Mouse (Mus musculus) hindbrain, postnatal 0 days (tissue): ENCODE data around the gene Krt23. TPM values are rescaled to one million over a fixed set of nuclear protein-coding genes. Genes with fewer than 3 reads are reported as not detected.
A peak's percentile ranks its signal among the peaks of the same experiment; 100 is the strongest.

Source experiments
- ATAC-seq: fragments of 200-750 bp; cut with Nextera tagmentation; 2 replicates; pipeline ENCODE4 v1.8.0; 2017; ENCODE audit warnings: mild to moderate bottlenecking, moderate TSS enrichment, moderate library complexity
- DNase-seq: peaks from one replicate; pipeline ENCODE4 v3.0.0-alpha.2; 2015; ENCODE audit warnings: low spot score
- H3K27ac ChIP-seq: fragments of 300-500 bp; sonication (generic); 2 replicates; pipeline ENCODE4 v1.5.1; 2014; ENCODE audit warnings: mild to moderate bottlenecking
- H3K27me3 ChIP-seq: fragments of 300-500 bp; sonication (generic); 2 replicates; pipeline ENCODE4 v1.6.1; 2014; ENCODE audit warnings: low read length, mixed read lengths; ENCODE audit not compliant: insufficient read depth
- H3K36me3 ChIP-seq: fragments of 300-500 bp; sonication (generic); 2 replicates; pipeline ENCODE4 v1.6.1; 2014; ENCODE audit warnings: low read length, mixed read lengths; ENCODE audit not compliant: insufficient read depth
- H3K4me1 ChIP-seq: fragments of 300-500 bp; sonication (generic); 2 replicates; pipeline ENCODE4 v1.6.1; 2014; ENCODE audit warnings: antibody characterized with exemption, low read length, mixed read lengths; ENCODE audit not compliant: insufficient read depth
- H3K4me2 ChIP-seq: fragments of 300-500 bp; sonication (generic); 2 replicates; pipeline ENCODE4 v1.6.1; 2014; ENCODE audit warnings: low read depth, mild to moderate bottlenecking, low read length, moderate library complexity, mixed read lengths
- H3K4me3 ChIP-seq: fragments of 300-500 bp; sonication (generic); 2 replicates; pipeline ENCODE4 v1.5.1; 2014; ENCODE audit warnings: low read length
- H3K9ac ChIP-seq: fragments of 300-500 bp; sonication (generic); replicated peaks from 2 replicates; pipeline ENCODE4 v1.6.1; 2014; ENCODE audit warnings: mild to moderate bottlenecking, low read length, moderate library complexity, mixed read lengths
- H3K9me3 ChIP-seq: fragments of 300-500 bp; sonication (generic); 2 replicates; pipeline ENCODE4 v1.6.1; 2016; ENCODE audit warnings: low read length, mixed read lengths
- CTCF ChIP-seq: IDR thresholded peaks from 2 replicates; pipeline ENCODE4 v1.5.1; 2016; ENCODE audit warnings: antibody characterized with exemption, control low read depth, low read depth
- WGBS: fragments of 180-500 bp; shearing (Covaris S2); extraction: QIAGEN DNeasy Blood & Tissue Kit; methylation state at CpG from one replicate; pipeline ENCODE4 v1.1.7; 2014; 5-methylcytosine and 5-hydroxymethylcytosine counted together
- polyA plus RNA-seq: library from polyadenylated mRNA; unstranded; fragments of >200 nt; fragmentation: Nextera tagmentation; extraction: Ambion mirVana; gene quantifications from 2 replicates; pipeline ENCODE4 v1.2.1, GENCODE M21; 2015
- total RNA-seq: library from RNA; depleted of rRNA; stranded (reverse); fragments of >200 nt; gene quantifications from 2 replicates; pipeline ENCODE4 v1.2.3, GENCODE M21; 2014; rRNA removed

Krt23 gene
- total and polyA plus RNA-seq, 2 experiments from 2014 or later, result 0.41 TPM; not detected in 1

GRCm38 (mm10) chr11:99437972-99438371 lies 55.0 kb downstream of the Krt23 start, which contains the start of gene Krt20:
Gene Krt20 (minus strand): TSS chr11:99438150.
- TF ChIP-seq CTCF, result no peak
- no peak for ATAC-seq
- Histone ChIP-seq H3K36me3 (no peaks in the 10 kb centered on the region), H3K9ac (no peak within 1 kb of the TSS), H3K4me2 (no peak within 1 kb of the TSS), H3K4me1 (no peaks in the 10 kb centered on the region), H3K27me3 (no peaks in the 10 kb centered on the region), H3K9me3 (no peaks in the 10 kb centered on the region), H3K27ac (no peak within 1 kb of the TSS), H3K4me3 (no peak within 1 kb of the TSS)
- WGBS, result 60% methylated on average over 10 of the region's 10 CpGs
- DNase-seq, result no peak

- TF ChIP-seq CTCF, result no peak
- DNase-seq, result no peak
- H3K4me1 ChIP-seq, result no peaks in the 10 kb centered on the region
- H3K27ac ChIP-seq, result no peak overlapping the region
- no peak for ATAC-seq
- H3K36me3 ChIP-seq, result no peaks in the 10 kb centered on the region
- no peak overlapping the region for H3K4me3 ChIP-seq
- WGBS, result 75% methylated on average over 4 of the region's 4 CpGs
- H3K9me3 ChIP-seq, result no peaks in the 10 kb centered on the region
- no peak overlapping the region for H3K4me2 ChIP-seq
- no peak overlapping the region for H3K9ac ChIP-seq
- no peaks in the 10 kb centered on the region for H3K27me3 ChIP-seq
These were observed 56.3 kb downstream of the Krt23 start for GRCm38 (mm10) chr11:99436625-99437024.

DNA sequence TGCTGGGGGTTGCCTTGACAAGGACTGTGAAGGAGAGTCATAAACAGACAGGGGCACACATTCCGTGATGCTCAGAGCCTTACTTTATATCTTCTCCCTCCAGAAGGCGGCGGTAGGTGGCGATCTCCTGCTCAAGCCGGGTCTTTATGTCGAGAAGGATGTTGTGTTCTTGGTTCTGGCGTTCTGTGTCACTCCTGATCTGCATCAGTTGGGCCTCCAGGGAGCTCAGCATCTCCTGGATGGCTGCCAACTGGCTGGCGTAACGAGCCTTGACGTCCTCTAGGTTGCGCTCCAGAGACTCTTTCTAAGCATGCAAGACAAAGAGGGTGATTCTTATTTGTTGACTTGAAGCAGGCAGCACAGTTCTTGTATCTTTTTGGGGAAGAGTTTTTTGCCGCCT lies 62.3 kb downstream of the Krt23 start:
- 32% methylated on average over 12 of the region's 12 CpGs for WGBS
- ATAC-seq, result peak; percentile 72

More for the DNA sequence above, 62.3 kb downstream of the Krt23 start:
- Histone ChIP-seq H3K36me3 (no peaks in the 10 kb centered on the region), H3K4me3 (no peak overlapping the region), H3K9me3 (no peaks in the 10 kb centered on the region), H3K4me1 (no peaks in the 10 kb centered on the region), H3K27ac (no peak overlapping the region), H3K9ac (no peak overlapping the region), H3K27me3 (no peaks in the 10 kb centered on the region), H3K4me2 (no peak overlapping the region)
- peak; percentile 46 for TF ChIP-seq CTCF
- peak; percentile 85 for DNase-seq

Other genes with a start within 250 kb of the Krt23 start
Only the 30 nearest of the 31 such genes appear.
- gene Krt24, start 207.9 kb downstream of the Krt23 start, total RNA-seq, result not detected in 2 replicates
- gene Krt24, start 207.9 kb downstream of the Krt23 start, polyA plus RNA-seq, result 0.23 and 0.32 TPM in 2 replicates
- gene Krt25, start 170.2 kb downstream of the Krt23 start, total RNA-seq, result 1.3 and 1.4 TPM in 2 replicates
- 1.3 and 1.4 TPM in 2 replicates for gene Krt25, start 170.2 kb downstream of the Krt23 start, polyA plus RNA-seq
- gene Krt26, start 155.2 kb downstream of the Krt23 start, total RNA-seq, result 0.50 and 0.99 TPM in 2 replicates
- 0.50 and 0.79 TPM in 2 replicates for gene Krt26, start 155.2 kb downstream of the Krt23 start, polyA plus RNA-seq
- gene Krt27, start 142.0 kb downstream of the Krt23 start, total RNA-seq, result 0.40 and 0.89 TPM in 2 replicates
- 0.34 and 0.35 TPM in 2 replicates for gene Krt27, start 142.0 kb downstream of the Krt23 start, polyA plus RNA-seq
- gene Krt28, start 118.2 kb downstream of the Krt23 start, total RNA-seq, result 0.05 and 0.75 TPM in 2 replicates
- gene Krt28, start 118.2 kb downstream of the Krt23 start, polyA plus RNA-seq, result 0.58 and 0.67 TPM in 2 replicates
- gene Krt10, start 103.8 kb downstream of the Krt23 start, total RNA-seq, result 1.7 and 1.9 TPM in 2 replicates
- gene Krt10, start 103.8 kb downstream of the Krt23 start, polyA plus RNA-seq, result 40.4 and 45.1 TPM in 2 replicates
- gene Krt12, start 70.9 kb downstream of the Krt23 start, total RNA-seq, result 0.68 TPM in 2 replicates
- 0.50 and 0.53 TPM in 2 replicates for gene Krt12, start 70.9 kb downstream of the Krt23 start, polyA plus RNA-seq
- 0.18 TPM in 1 of 2 replicates, not detected in the other for gene Krt20, start 55.0 kb downstream of the Krt23 start, total RNA-seq
- gene Krt20, start 55.0 kb downstream of the Krt23 start, polyA plus RNA-seq, result 0.11 and 0.24 TPM in 2 replicates
- gene Krt39, start 28.2 kb upstream of the Krt23 start, total RNA-seq, result not detected in 2 replicates
- gene Krt39, start 28.2 kb upstream of the Krt23 start, polyA plus RNA-seq, result not detected in 2 replicates
- not detected in 2 replicates for gene Krt40, start 50.0 kb upstream of the Krt23 start, total RNA-seq
- not detected in 2 replicates for gene Krt40, start 50.0 kb upstream of the Krt23 start, polyA plus RNA-seq
- gene Krtap3-3, start 57.7 kb upstream of the Krt23 start, total RNA-seq, result not detected in 2 replicates
- not detected in 2 replicates for gene Krtap3-3, start 57.7 kb upstream of the Krt23 start, polyA plus RNA-seq
- gene Krtap3-2, start 63.7 kb upstream of the Krt23 start, total RNA-seq, result not detected in 2 replicates
- not detected in 2 replicates for gene Krtap3-2, start 63.7 kb upstream of the Krt23 start, polyA plus RNA-seq
- gene Gm11939, start 66.3 kb upstream of the Krt23 start, total RNA-seq, result not detected in 2 replicates
- gene Gm11939, start 66.3 kb upstream of the Krt23 start, polyA plus RNA-seq, result not detected in 2 replicates
- not detected in 2 replicates for gene Krtap3-1, start 73.5 kb upstream of the Krt23 start, total RNA-seq
- gene Krtap3-1, start 73.5 kb upstream of the Krt23 start, polyA plus RNA-seq, result not detected in 2 replicates
- not detected in 2 replicates for gene Krtap1-5, start 87.9 kb upstream of the Krt23 start, total RNA-seq
- gene Krtap1-5, start 87.9 kb upstream of the Krt23 start, polyA plus RNA-seq, result not detected in 2 replicates
- gene Krtap1-4, start 90.5 kb upstream of the Krt23 start, total RNA-seq, result not detected in 2 replicates
- gene Krtap1-4, start 90.5 kb upstream of the Krt23 start, polyA plus RNA-seq, result not detected in 2 replicates
- gene Krtap1-3, start 98.2 kb upstream of the Krt23 start, total RNA-seq, result not detected in 2 replicates
- gene Krtap1-3, start 98.2 kb upstream of the Krt23 start, polyA plus RNA-seq, result not detected in 2 replicates
- not detected in 2 replicates for gene Krtap9-3, start 105.0 kb upstream of the Krt23 start, total RNA-seq
- not detected in 2 replicates for gene Krtap9-3, start 105.0 kb upstream of the Krt23 start, polyA plus RNA-seq
- not detected in 2 replicates for gene Gm11938, start 110.2 kb upstream of the Krt23 start, total RNA-seq
- gene Gm11938, start 110.2 kb upstream of the Krt23 start, polyA plus RNA-seq, result not detected in 2 replicates
- gene Gm11937, start 117.1 kb upstream of the Krt23 start, total RNA-seq, result not detected in 2 replicates
- gene Gm11937, start 117.1 kb upstream of the Krt23 start, polyA plus RNA-seq, result not detected in 2 replicates
- 2.8 TPM in 1 of 2 replicates, not detected in the other for gene Krtap2-4, start 121.7 kb upstream of the Krt23 start, total RNA-seq
- not detected in 2 replicates for gene Krtap2-4, start 121.7 kb upstream of the Krt23 start, polyA plus RNA-seq
- gene Gm11562, start 127.3 kb upstream of the Krt23 start, total RNA-seq, result not detected in 2 replicates
- gene Gm11562, start 127.3 kb upstream of the Krt23 start, polyA plus RNA-seq, result not detected in 2 replicates
- not detected in 2 replicates for gene Krtap4-1, start 135.1 kb upstream of the Krt23 start, total RNA-seq
- gene Krtap4-1, start 135.1 kb upstream of the Krt23 start, polyA plus RNA-seq, result not detected in 2 replicates
- gene Krtap4-2, start 141.9 kb upstream of the Krt23 start, total RNA-seq, result not detected in 2 replicates
- gene Krtap4-2, start 141.9 kb upstream of the Krt23 start, polyA plus RNA-seq, result not detected in 2 replicates
- not detected in 2 replicates for gene Krtap4-7, start 151.0 kb upstream of the Krt23 start, total RNA-seq
- gene Krtap4-7, start 151.0 kb upstream of the Krt23 start, polyA plus RNA-seq, result not detected in 2 replicates
- not detected in 2 replicates for gene Gm11555, start 157.1 kb upstream of the Krt23 start, total RNA-seq
- gene Gm11555, start 157.1 kb upstream of the Krt23 start, polyA plus RNA-seq, result not detected in 2 replicates
- not detected in 2 replicates for gene Gm11563, start 165.8 kb upstream of the Krt23 start, total RNA-seq
- not detected in 2 replicates for gene Gm11563, start 165.8 kb upstream of the Krt23 start, polyA plus RNA-seq
- not detected in 2 replicates for gene Krtap4-6, start 172.8 kb upstream of the Krt23 start, total RNA-seq
- not detected in 2 replicates for gene Krtap4-6, start 172.8 kb upstream of the Krt23 start, polyA plus RNA-seq
- gene Gm14190, start 197.6 kb upstream of the Krt23 start, total RNA-seq, result not detected in 2 replicates
- not detected in 2 replicates for gene Gm14190, start 197.6 kb upstream of the Krt23 start, polyA plus RNA-seq
- gene Gm14180, start 241.2 kb upstream of the Krt23 start, total RNA-seq, result not detected in 2 replicates
- not detected in 2 replicates for gene Gm14180, start 241.2 kb upstream of the Krt23 start, polyA plus RNA-seq